Mouse (Mus musculus): ENCODE measurements around the gene Trim41. TPM values are rescaled to one million over a fixed set of nuclear protein-coding genes. Genes with fewer than 3 reads are reported as not detected.
"Not testable (repeated sequence)": the region's sequence is repeated elsewhere in the genome, so short reads cannot be mapped to it uniquely, and the experiment has no call there.

Gene Trim41
- polyA plus RNA-seq, 1 experiment from 2014 or later, result 7.8 TPM

GRCm38 (mm10) chr11:48846881-48847280 is 29.7 kb upstream of the Trim41 start:
- 64% methylated on average over 5 of the region's 5 CpGs for WGBS
- Histone ChIP-seq H3K9me3 (no peaks in the 10 kb centered on the region), H3K4me2 (no peak overlapping the region), H3K4me1 (no peaks in the 10 kb centered on the region), H3K27me3 (no peaks in the 10 kb centered on the region), H3K4me3 (no peak overlapping the region), H3K27ac (no peak overlapping the region), H3K36me3 (no peaks in the 10 kb centered on the region), H3K9ac (no peak overlapping the region)
- ATAC-seq (ENCODE audit: insufficient number of reproducible peaks, low FRiP score, low TSS enrichment, low read depth), result no peak

GRCm38 (mm10) chr11:48846362-48846761 is 29.2 kb upstream of the Trim41 start:
- H3K27ac ChIP-seq; H3K36me3 ChIP-seq; H3K4me3 ChIP-seq; H3K9ac ChIP-seq; ATAC-seq (ENCODE audit: insufficient number of reproducible peaks, low FRiP score, low TSS enrichment, low read depth); H3K9me3 ChIP-seq; H3K4me1 ChIP-seq; H3K4me2 ChIP-seq; H3K27me3 ChIP-seq: not testable (repeated sequence)
- 78% methylated on average over 2 of the region's 2 CpGs for WGBS

GRCm38 (mm10) chr11:48845244-48845815 is 28.2 kb upstream of the Trim41 start:
- no peak overlapping the region for H3K4me2 ChIP-seq
- no peak for ATAC-seq (ENCODE audit: insufficient number of reproducible peaks, low FRiP score, low TSS enrichment, low read depth)
- no peaks in the 10 kb centered on the region for H3K36me3 ChIP-seq
- no peaks in the 10 kb centered on the region for H3K9me3 ChIP-seq
- no peak overlapping the region for H3K27ac ChIP-seq
- 20% methylated on average over 13 of the region's 13 CpGs for WGBS
- no peak overlapping the region for H3K9ac ChIP-seq
- H3K27me3 ChIP-seq, result no peaks in the 10 kb centered on the region
- no peak overlapping the region for H3K4me3 ChIP-seq
- H3K4me1 ChIP-seq, result no peaks in the 10 kb centered on the region

- no peak overlapping the region for H3K4me3 ChIP-seq
- no peaks in the 10 kb centered on the region for H3K36me3 ChIP-seq
- H3K27ac ChIP-seq, result no peak overlapping the region
- H3K4me1 ChIP-seq, result no peaks in the 10 kb centered on the region
- H3K9me3 ChIP-seq, result no peaks in the 10 kb centered on the region
- no peaks in the 10 kb centered on the region for H3K27me3 ChIP-seq
- no peak overlapping the region for H3K4me2 ChIP-seq
- no peak for ATAC-seq (ENCODE audit: insufficient number of reproducible peaks, low FRiP score, low TSS enrichment, low read depth)
- no peak overlapping the region for H3K9ac ChIP-seq
- WGBS, result 51% methylated on average over 6 of the region's 6 CpGs
These were observed 27.2 kb upstream of the Trim41 start for GRCm38 (mm10) chr11:48844309-48844708.

GRCm38 (mm10) chr11:48843202-48843601 is 26.0 kb upstream of the Trim41 start:
- Histone ChIP-seq H3K4me3 (no peak overlapping the region), H3K27me3 (no peaks in the 10 kb centered on the region), H3K9ac (no peak overlapping the region), H3K27ac (no peak overlapping the region), H3K4me1 (peaks cover 5% of the 10 kb centered on the region), H3K4me2 (no peak overlapping the region), H3K9me3 (no peaks in the 10 kb centered on the region), H3K36me3 (no peaks in the 10 kb centered on the region)
- ATAC-seq (ENCODE audit: insufficient number of reproducible peaks, low FRiP score, low TSS enrichment, low read depth), result no peak
- 82% methylated on average over 11 of the region's 11 CpGs for WGBS

- Histone ChIP-seq H3K27me3 (no peaks in the 10 kb centered on the region), H3K4me2 (no peak overlapping the region), H3K9me3 (no peaks in the 10 kb centered on the region), H3K9ac (no peak overlapping the region), H3K4me3 (no peak overlapping the region), H3K4me1 (peaks cover 8% of the 10 kb centered on the region), H3K36me3 (no peaks in the 10 kb centered on the region), H3K27ac (no peak overlapping the region)
- WGBS, result 79% methylated on average over 4 of the region's 4 CpGs
- ATAC-seq (ENCODE audit: insufficient number of reproducible peaks, low FRiP score, low TSS enrichment, low read depth), result no peak
These were observed 25.2 kb upstream of the Trim41 start for GRCm38 (mm10) chr11:48842378-48842792.

- H3K27ac ChIP-seq, result no peak overlapping the region
- H3K36me3 ChIP-seq, result no peaks in the 10 kb centered on the region
- H3K4me3 ChIP-seq, result no peak overlapping the region
- 77% methylated on average over 5 of the region's 5 CpGs for WGBS
- no peak for ATAC-seq (ENCODE audit: insufficient number of reproducible peaks, low FRiP score, low TSS enrichment, low read depth)
- no peak overlapping the region for H3K4me2 ChIP-seq
- H3K27me3 ChIP-seq, result no peaks in the 10 kb centered on the region
- no peak overlapping the region for H3K9ac ChIP-seq
- H3K9me3 ChIP-seq, result no peaks in the 10 kb centered on the region
- H3K4me1 ChIP-seq, result peaks cover 13% of the 10 kb centered on the region
These were observed 24.1 kb upstream of the Trim41 start for GRCm38 (mm10) chr11:48841213-48841612.

GRCm38 (mm10) chr11:48840805-48841204 is 23.7 kb upstream of the Trim41 start:
- Histone ChIP-seq H3K36me3 (no peaks in the 10 kb centered on the region), H3K4me2 (no peak overlapping the region), H3K27ac (no peak overlapping the region), H3K9me3 (no peaks in the 10 kb centered on the region), H3K9ac (no peak overlapping the region), H3K4me3 (no peak overlapping the region), H3K27me3 (no peaks in the 10 kb centered on the region), H3K4me1 (peaks cover 13% of the 10 kb centered on the region)
- no peak for ATAC-seq (ENCODE audit: insufficient number of reproducible peaks, low FRiP score, low TSS enrichment, low read depth)

GRCm38 (mm10) chr11:48838879-48839680 is 21.9 kb upstream of the Trim41 start:
- Histone ChIP-seq H3K4me1 (peaks cover 13% of the 10 kb centered on the region), H3K4me3 (peak overlapping the region; percentile 87; the same call in 1 of the 2 replicates), H3K27ac (no peak overlapping the region), H3K4me2 (peak overlapping the region; percentile 77; the same call in 1 of the 2 replicates), H3K9ac (no peak overlapping the region), H3K9me3 (no peaks in the 10 kb centered on the region), H3K36me3 (no peaks in the 10 kb centered on the region), H3K27me3 (no peaks in the 10 kb centered on the region)
- 62% methylated on average over 10 of the region's 10 CpGs for WGBS
- ATAC-seq (ENCODE audit: insufficient number of reproducible peaks, low FRiP score, low TSS enrichment, low read depth), result no peak

GRCm38 (mm10) chr11:48838181-48838797 is 21.1 kb upstream of the Trim41 start:
- Histone ChIP-seq H3K9me3 (no peaks in the 10 kb centered on the region), H3K4me2 (peak overlapping the region; percentile 77), H3K9ac (peak overlapping the region; percentile 66), H3K4me1 (peaks cover 13% of the 10 kb centered on the region), H3K4me3 (peak overlapping the region; percentile 87), H3K27ac (peak overlapping the region; percentile 73), H3K27me3 (no peaks in the 10 kb centered on the region), H3K36me3 (no peaks in the 10 kb centered on the region)
- 4% methylated on average over 16 of the region's 16 CpGs for WGBS
- ATAC-seq (ENCODE audit: insufficient number of reproducible peaks, low FRiP score, low TSS enrichment, low read depth), result no peak

GRCm38 (mm10) chr11:48837310-48838180 is 20.4 kb upstream of the Trim41 start:
- no peaks in the 10 kb centered on the region for H3K9me3 ChIP-seq
- H3K9ac ChIP-seq, result peak overlapping the region; percentile 66
- H3K4me3 ChIP-seq, result peak overlapping the region; percentile 87
- no peaks in the 10 kb centered on the region for H3K36me3 ChIP-seq
- H3K27ac ChIP-seq, result peak overlapping the region; percentile 73
- H3K27me3 ChIP-seq, result no peaks in the 10 kb centered on the region
- under 1% methylated on average over 76 of the region's 77 CpGs for WGBS
- no peak for ATAC-seq (ENCODE audit: insufficient number of reproducible peaks, low FRiP score, low TSS enrichment, low read depth)
- peaks cover 13% of the 10 kb centered on the region for H3K4me1 ChIP-seq
- H3K4me2 ChIP-seq, result peak overlapping the region; percentile 77

Measured in limb, embryonic 15.5 days (tissue).